Mouse (Mus musculus): ENCODE data around the gene Pla2r1.

Pla2r1 gene

GRCm38 (mm10) chr2:60503991-60504390 is 49.1 kb downstream of the Pla2r1 start:
- DNase-seq (ENCODE audit: low spot score in 2 of 2), result no peak

GRCm38 (mm10) chr2:60500583-60501116 is 52.5 kb downstream of the Pla2r1 start:
- no peak for DNase-seq (ENCODE audit: low spot score in 2 of 2)

- DNase-seq (ENCODE audit: low spot score in 2 of 2), result no peak
Measured at GRCm38 (mm10) chr2:60479906-60480305, 73.2 kb downstream of the Pla2r1 start.

- no peak for DNase-seq (ENCODE audit: low spot score in 2 of 2)
Measured at GRCm38 (mm10) chr2:60478778-60479177, 74.3 kb downstream of the Pla2r1 start.

GRCm38 (mm10) chr2:60468901-60469770 is 84.0 kb downstream of the Pla2r1 start:
- no peak for DNase-seq (ENCODE audit: low spot score in 2 of 2)

GRCm38 (mm10) chr2:60452376-60452775 is 100.7 kb downstream of the Pla2r1 start:
- no peak for DNase-seq (ENCODE audit: low spot score in 2 of 2)

- no peak for DNase-seq (ENCODE audit: low spot score in 2 of 2)
Measured at GRCm38 (mm10) chr2:60451119-60451773, 101.9 kb downstream of the Pla2r1 start.

GRCm38 (mm10) chr2:60449732-60450131 is 103.4 kb downstream of the Pla2r1 start:
- DNase-seq (ENCODE audit: low spot score in 2 of 2), result peak in 1 of 2 experiments; percentile 4

- DNase-seq (ENCODE audit: low spot score in 2 of 2), result no peak
Measured at GRCm38 (mm10) chr2:60444711-60445509, 108.2 kb downstream of the Pla2r1 start.

- no peak for DNase-seq (ENCODE audit: low spot score in 2 of 2)
Measured at GRCm38 (mm10) chr2:60443279-60443678, 109.8 kb downstream of the Pla2r1 start.

- no peak for DNase-seq (ENCODE audit: low spot score in 2 of 2)
Measured at GRCm38 (mm10) chr2:60441875-60442274, 111.2 kb downstream of the Pla2r1 start.

GRCm38 (mm10) chr2:60436802-60437201 is 116.3 kb downstream of the Pla2r1 start:
- DNase-seq (ENCODE audit: low spot score in 2 of 2), result no peak

- no peak for DNase-seq (ENCODE audit: low spot score in 2 of 2)
Measured at GRCm38 (mm10) chr2:60430315-60431021, 122.6 kb downstream of the Pla2r1 start.

GRCm38 (mm10) chr2:60418075-60418474 is 135.0 kb downstream of the Pla2r1 start:
- peak; percentile 62 to 80 for DNase-seq (ENCODE audit: low spot score in 2 of 2)

- no peak for DNase-seq (ENCODE audit: low spot score in 2 of 2)
Measured at GRCm38 (mm10) chr2:60414334-60414733, 138.8 kb downstream of the Pla2r1 start.

GRCm38 (mm10) chr2:60413006-60413650 is 140.0 kb downstream of the Pla2r1 start:
- DNase-seq (ENCODE audit: low spot score in 2 of 2), result no peak

GRCm38 (mm10) chr2:60411181-60411580 is 141.9 kb downstream of the Pla2r1 start:
- DNase-seq (ENCODE audit: low spot score in 2 of 2), result no peak

GRCm38 (mm10) chr2:60409989-60410763 is 142.9 kb downstream of the Pla2r1 start:
- no peak for DNase-seq (ENCODE audit: low spot score in 2 of 2)

- no peak for DNase-seq (ENCODE audit: low spot score in 2 of 2)
Measured at GRCm38 (mm10) chr2:60409194-60409593, 143.9 kb downstream of the Pla2r1 start.

- no peak for DNase-seq (ENCODE audit: low spot score in 2 of 2)
Measured at GRCm38 (mm10) chr2:60407387-60407786, 145.7 kb downstream of the Pla2r1 start.

Data from thymus, postnatal 10 days (tissue).